Mouse (Mus musculus) midbrain, postnatal 0 days (tissue): ENCODE results near the gene Alpk3. TPM values are rescaled to one million over a fixed set of nuclear protein-coding genes. Genes with fewer than 3 reads are reported as not detected.

ENCODE experiments used
- ATAC-seq: fragments of 200-750 bp; cut with Nextera tagmentation; 2 replicates; pipeline ENCODE4 v1.8.0; 2017; ENCODE audit warnings: moderate number of reproducible peaks, mild to moderate bottlenecking, moderate TSS enrichment, moderate library complexity; ENCODE audit not compliant: low FRiP score
- DNase-seq: peaks from one replicate; pipeline ENCODE4 v3.0.0-alpha.2; 2015; ENCODE audit warnings: low spot score
- H3K27ac ChIP-seq: fragments of 300-500 bp; sonication (generic); 2 replicates; pipeline ENCODE4 v1.5.1; 2014; ENCODE audit warnings: low read depth, mild to moderate bottlenecking, low read length, mixed read lengths
- H3K27me3 ChIP-seq: fragments of 300-500 bp; sonication (generic); 2 replicates; pipeline ENCODE4 v1.6.1; 2014; ENCODE audit warnings: low read length, control low read depth, mixed read lengths; ENCODE audit not compliant: insufficient read depth
- H3K36me3 ChIP-seq: fragments of 300-500 bp; sonication (generic); 2 replicates; pipeline ENCODE4 v1.6.1; 2014; ENCODE audit warnings: low read length, control low read depth, mixed read lengths; ENCODE audit not compliant: insufficient read depth
- H3K4me1 ChIP-seq: fragments of 300-500 bp; sonication (generic); 2 replicates; pipeline ENCODE4 v1.6.1; 2014; ENCODE audit warnings: mild to moderate bottlenecking, control low read depth, antibody characterized with exemption, low read length, mixed read lengths; ENCODE audit not compliant: insufficient read depth
- H3K4me2 ChIP-seq: fragments of 300-500 bp; sonication (generic); 2 replicates; pipeline ENCODE4 v1.6.1; 2014; ENCODE audit warnings: low read depth, mild to moderate bottlenecking, low read length, mixed read lengths; ENCODE audit not compliant: poor library complexity, severe bottlenecking
- H3K4me3 ChIP-seq: fragments of 300-500 bp; sonication (generic); 2 replicates; pipeline ENCODE4 v1.5.1; 2014; ENCODE audit warnings: low read depth, mild to moderate bottlenecking, low read length, moderate library complexity
- H3K9ac ChIP-seq: fragments of 300-500 bp; sonication (generic); replicated peaks from 2 replicates; pipeline ENCODE4 v1.6.1; 2014; ENCODE audit warnings: mild to moderate bottlenecking, low read length, moderate library complexity, mixed read lengths; ENCODE audit not compliant: poor library complexity, severe bottlenecking
- H3K9me3 ChIP-seq: fragments of 300-500 bp; sonication (generic); 2 replicates; pipeline ENCODE4 v1.6.1; 2016; ENCODE audit warnings: low read length, control low read depth
- CTCF ChIP-seq: IDR thresholded peaks from 2 replicates; pipeline ENCODE4 v1.5.1; 2016; ENCODE audit warnings: antibody characterized with exemption, mild to moderate bottlenecking
- WGBS: fragments of 180-500 bp; shearing (Covaris S2); extraction: QIAGEN DNeasy Blood & Tissue Kit; methylation state at CpG from one replicate; pipeline ENCODE4 v1.1.7; 2014; 5-methylcytosine and 5-hydroxymethylcytosine counted together
- polyA plus RNA-seq: library from polyadenylated mRNA; unstranded; fragments of >200 nt; fragmentation: Nextera tagmentation; extraction: Ambion mirVana; gene quantifications from 2 replicates; pipeline ENCODE4 v1.2.1, GENCODE M21; 2015
- total RNA-seq: library from RNA; depleted of rRNA; stranded (reverse); fragments of >200 nt; gene quantifications from 2 replicates; pipeline ENCODE4 v1.2.3, GENCODE M21; 2014

Gene Alpk3
- total and polyA plus RNA-seq, 2 experiments from 2014 or later, result 0.16 to 0.26 TPM

GRCm38 (mm10) chr7:81124773-81125172 is 67.4 kb downstream of the Alpk3 start:
- H3K4me3 ChIP-seq, result no peak overlapping the region
- DNase-seq (no peak), ATAC-seq (no peak)
- no peaks in the 10 kb centered on the region for H3K4me1 ChIP-seq
- H3K9ac ChIP-seq, result no peak overlapping the region
- no peak overlapping the region for H3K27ac ChIP-seq
- TF ChIP-seq CTCF, result no peak
- no peaks in the 10 kb centered on the region for H3K36me3 ChIP-seq
- no peaks in the 10 kb centered on the region for H3K27me3 ChIP-seq
- WGBS, result 81% methylated on average over 8 of the region's 8 CpGs
- H3K4me2 ChIP-seq, result no peak overlapping the region
- no peaks in the 10 kb centered on the region for H3K9me3 ChIP-seq

- no peaks in the 10 kb centered on the region for H3K36me3 ChIP-seq
- H3K9me3 ChIP-seq, result no peaks in the 10 kb centered on the region
- no peak overlapping the region for H3K9ac ChIP-seq
- no peak overlapping the region for H3K4me3 ChIP-seq
- peak; percentile 60 for ATAC-seq
- no peak for TF ChIP-seq CTCF
- peak; percentile 53 for DNase-seq
- no peak overlapping the region for H3K4me2 ChIP-seq
- WGBS, result 65% methylated on average over 10 of the region's 10 CpGs
- H3K27ac ChIP-seq, result 0 out of 2 replicates have a peak overlapping the region, but pooled peaks have one; percentile 47
- no peaks in the 10 kb centered on the region for H3K27me3 ChIP-seq
- H3K4me1 ChIP-seq, result no peaks in the 10 kb centered on the region
These were observed 68.1 kb downstream of the Alpk3 start for GRCm38 (mm10) chr7:81125215-81126175.

DNA sequence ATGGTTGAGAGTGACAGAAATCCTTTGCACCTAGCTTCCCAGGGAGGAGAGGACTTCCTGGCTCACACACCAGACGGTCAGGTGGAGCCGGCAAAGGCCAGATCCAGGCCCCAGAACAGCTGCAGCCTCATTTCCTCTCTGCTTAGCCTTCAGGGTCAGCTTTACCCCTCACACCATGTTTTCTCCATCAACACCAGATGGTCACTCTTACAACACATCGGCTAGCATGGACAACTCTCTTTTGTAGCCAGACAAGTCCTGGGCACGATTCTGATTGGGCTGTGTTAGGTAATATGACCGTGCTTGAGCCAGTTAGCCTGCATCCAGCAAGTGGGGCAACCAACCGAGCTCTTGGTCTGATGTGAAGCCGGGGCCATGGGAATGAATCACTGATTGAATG is 74.5 kb downstream of the Alpk3 start:
- no peak for TF ChIP-seq CTCF
- Histone ChIP-seq H3K9me3 (no peaks in the 10 kb centered on the region), H3K9ac (no peak overlapping the region), H3K36me3 (no peaks in the 10 kb centered on the region), H3K27ac (no peak overlapping the region), H3K4me1 (0 out of 2 replicates have a peak, but pooled peaks cover 3% of the 10 kb centered on the region), H3K27me3 (no peaks in the 10 kb centered on the region), H3K4me2 (no peak overlapping the region), H3K4me3 (no peak overlapping the region)
- ATAC-seq (no peak), DNase-seq (no peak)
- 83% methylated on average over 7 of the region's 7 CpGs for WGBS

GRCm38 (mm10) chr7:81132851-81133279 is 75.5 kb downstream of the Alpk3 start:
- H3K9me3 ChIP-seq, result no peaks in the 10 kb centered on the region
- peak; percentile 28 for DNase-seq
- no peak for ATAC-seq
- no peak for TF ChIP-seq CTCF
- H3K27ac ChIP-seq, result no peak overlapping the region
- no peak overlapping the region for H3K4me2 ChIP-seq
- no peak overlapping the region for H3K4me3 ChIP-seq
- no peaks in the 10 kb centered on the region for H3K27me3 ChIP-seq
- no peaks in the 10 kb centered on the region for H3K36me3 ChIP-seq
- WGBS, result 20% methylated on average over 2 of the region's 2 CpGs
- 0 out of 2 replicates have a peak, but pooled peaks cover 3% of the 10 kb centered on the region for H3K4me1 ChIP-seq
- no peak overlapping the region for H3K9ac ChIP-seq

DNA sequence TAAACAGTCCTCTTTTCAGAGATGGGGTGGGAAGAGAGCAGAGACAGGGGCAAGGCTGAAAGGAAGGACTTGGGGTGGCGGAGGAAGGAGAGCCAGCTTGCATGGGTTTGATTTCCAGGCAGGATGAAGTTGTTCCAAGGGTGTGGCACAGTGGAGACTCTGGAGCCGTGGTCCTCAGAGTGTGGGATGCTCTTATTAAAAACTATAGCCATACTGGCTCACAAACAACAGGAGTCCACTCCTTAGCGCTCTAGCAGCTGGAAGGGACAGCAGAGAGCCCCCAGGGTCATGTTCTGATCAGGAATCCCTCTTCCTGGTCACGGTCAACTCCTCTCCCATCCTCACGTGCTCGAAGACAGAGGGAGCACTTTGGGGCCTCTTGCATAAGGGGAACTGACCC is 76.0 kb downstream of the Alpk3 start:
- H3K4me2 ChIP-seq, result no peak overlapping the region
- no peak overlapping the region for H3K27ac ChIP-seq
- no peak for TF ChIP-seq CTCF
- H3K9me3 ChIP-seq, result no peaks in the 10 kb centered on the region
- H3K4me3 ChIP-seq, result no peak overlapping the region
- no peak overlapping the region for H3K9ac ChIP-seq
- H3K27me3 ChIP-seq, result no peaks in the 10 kb centered on the region
- ATAC-seq, result no peak
- no peaks in the 10 kb centered on the region for H3K36me3 ChIP-seq
- H3K4me1 ChIP-seq, result 0 out of 2 replicates have a peak, but pooled peaks cover 3% of the 10 kb centered on the region
- no peak for DNase-seq
- WGBS, result 63% methylated on average over 6 of the region's 6 CpGs

GRCm38 (mm10) chr7:81133941-81134340 is 76.5 kb downstream of the Alpk3 start:
- Histone ChIP-seq H3K4me1 (0 out of 2 replicates have a peak, but pooled peaks cover 3% of the 10 kb centered on the region), H3K4me3 (no peak overlapping the region), H3K4me2 (no peak overlapping the region), H3K27ac (peak overlapping the region; percentile 18; the same call in 1 of the 2 replicates), H3K9ac (no peak overlapping the region), H3K36me3 (no peaks in the 10 kb centered on the region), H3K9me3 (no peaks in the 10 kb centered on the region), H3K27me3 (no peaks in the 10 kb centered on the region)
- whole genome bisulfite sequencing, result 65% methylated on average over 2 of the region's 2 CpGs
- DNase-seq (no peak), ATAC-seq (no peak)
- TF ChIP-seq CTCF, result no peak
